Mouse (Mus musculus) forebrain, embryonic 12.5 days (tissue): ENCODE measurements at regions not wholly inside any gene's neighbourhood (a gene's known extent, or its start where the extent isn't known, plus 50 kb on each side); places are given as distances from the start of the nearest gene placed in this dataset.

Experiments used
- ATAC-seq: fragments of 200-750 bp; cut with Nextera tagmentation; 2 replicates; pipeline ENCODE4 v1.8.0; 2017; ENCODE audit warnings: moderate TSS enrichment; ENCODE audit not compliant: low FRiP score
- H3K27ac ChIP-seq: fragments of 300-500 bp; sonication (generic); 2 replicates; pipeline ENCODE4 v1.5.1; 2016; ENCODE audit warnings: mild to moderate bottlenecking
- H3K27me3 ChIP-seq: fragments of 300-500 bp; sonication (generic); 2 replicates; pipeline ENCODE4 v1.6.1; 2016; ENCODE audit warnings: mild to moderate bottlenecking
- H3K36me3 ChIP-seq: fragments of 300-500 bp; sonication (generic); replicated peaks from 2 replicates; pipeline ENCODE4 v1.6.1; 2016; ENCODE audit warnings: mild to moderate bottlenecking
- H3K4me1 ChIP-seq: fragments of 300-500 bp; sonication (generic); 2 replicates; pipeline ENCODE4 v1.6.1; 2016
- H3K4me2 ChIP-seq: fragments of 300-500 bp; sonication (generic); 2 replicates; pipeline ENCODE4 v1.6.1; 2016; ENCODE audit warnings: mild to moderate bottlenecking, moderate library complexity
- H3K4me3 ChIP-seq: fragments of 300-500 bp; sonication (generic); replicated peaks from 2 replicates; pipeline ENCODE4 v1.5.1; 2016; ENCODE audit warnings: mild to moderate bottlenecking
- H3K9ac ChIP-seq: fragments of 300-500 bp; sonication (generic); 2 replicates; pipeline ENCODE4 v1.6.1; 2016; ENCODE audit warnings: mild to moderate bottlenecking
- H3K9me3 ChIP-seq: fragments of 300-500 bp; sonication (generic); 2 replicates; pipeline ENCODE4 v1.6.1; 2016
- WGBS: fragments of 180-500 bp; shearing (Covaris S2); methylation state at CpG from one replicate; pipeline ENCODE4 v1.1.7; 2016; 5-methylcytosine and 5-hydroxymethylcytosine counted together

- Histone ChIP-seq H3K4me2 (no peak overlapping the region), H3K27me3 (no peaks in the 10 kb centered on the region), H3K36me3 (no peaks in the 10 kb centered on the region), H3K4me3 (no peak overlapping the region), H3K4me1 (peaks cover 7% of the 10 kb centered on the region; the same call in 1 of the 2 replicates), H3K9me3 (no peaks in the 10 kb centered on the region), H3K27ac (no peak overlapping the region), H3K9ac (no peak overlapping the region)
- ATAC-seq: no peak
- WGBS: 88% methylated on average over 7 of the region's 7 CpGs
Measured at GRCm38 (mm10) chr4:91094382-91094781, 306.2 kb downstream of the Elavl2 start.

GRCm38 (mm10) chr4:91093885-91094284 lies 306.7 kb downstream of the Elavl2 start:
- no peak overlapping the region for H3K4me3 ChIP-seq
- no peak overlapping the region for H3K4me2 ChIP-seq
- no peak for ATAC-seq
- WGBS: 84% methylated on average over 4 of the region's 4 CpGs
- H3K27me3 ChIP-seq: no peaks in the 10 kb centered on the region
- H3K27ac ChIP-seq: no peak overlapping the region
- H3K9me3 ChIP-seq: no peaks in the 10 kb centered on the region
- H3K36me3 ChIP-seq: no peaks in the 10 kb centered on the region
- H3K9ac ChIP-seq: no peak overlapping the region
- peaks cover 7% of the 10 kb centered on the region; the same call in 1 of the 2 replicates for H3K4me1 ChIP-seq

GRCm38 (mm10) chr4:91092323-91092722 lies 308.3 kb downstream of the Elavl2 start:
- Histone ChIP-seq H3K4me1 (peaks cover 7% of the 10 kb centered on the region; the same call in 1 of the 2 replicates), H3K9ac (no peak overlapping the region), H3K36me3 (no peaks in the 10 kb centered on the region), H3K4me2 (no peak overlapping the region), H3K27ac (peak overlapping the region; percentile 54), H3K9me3 (no peaks in the 10 kb centered on the region), H3K4me3 (no peak overlapping the region), H3K27me3 (no peaks in the 10 kb centered on the region)
- peak; percentile 83; the same call in 1 of the 2 replicates for ATAC-seq
- WGBS: 55% methylated on average over 8 of the region's 8 CpGs

GRCm38 (mm10) chr4:91091910-91092309 lies 308.7 kb downstream of the Elavl2 start:
- Histone ChIP-seq H3K36me3 (no peaks in the 10 kb centered on the region), H3K4me1 (peaks cover 7% of the 10 kb centered on the region; the same call in 1 of the 2 replicates), H3K27ac (peak overlapping the region; percentile 54), H3K9me3 (no peaks in the 10 kb centered on the region), H3K27me3 (no peaks in the 10 kb centered on the region), H3K4me3 (no peak overlapping the region), H3K4me2 (no peak overlapping the region), H3K9ac (no peak overlapping the region)
- 80% methylated on average over 3 of the region's 3 CpGs for WGBS
- no peak for ATAC-seq

- Histone ChIP-seq H3K27me3 (no peaks in the 10 kb centered on the region), H3K36me3 (no peaks in the 10 kb centered on the region), H3K4me2 (no peak overlapping the region), H3K4me1 (peaks cover 12% of the 10 kb centered on the region), H3K4me3 (no peak overlapping the region), H3K9me3 (no peaks in the 10 kb centered on the region), H3K27ac (no peak overlapping the region), H3K9ac (no peak overlapping the region)
- no peak for ATAC-seq
- WGBS: 63% methylated on average over 3 of the region's 3 CpGs
Measured at GRCm38 (mm10) chr4:91083950-91084349, 316.6 kb downstream of the Elavl2 start.

- 82% methylated on average over 4 of the region's 4 CpGs for WGBS
- H3K9ac ChIP-seq: no peak overlapping the region
- no peak overlapping the region for H3K4me2 ChIP-seq
- ATAC-seq: no peak
- H3K9me3 ChIP-seq: no peaks in the 10 kb centered on the region
- H3K36me3 ChIP-seq: no peaks in the 10 kb centered on the region
- no peaks in the 10 kb centered on the region for H3K27me3 ChIP-seq
- H3K4me1 ChIP-seq: peaks cover 12% of the 10 kb centered on the region
- H3K27ac ChIP-seq: peak overlapping the region; percentile 56
- H3K4me3 ChIP-seq: no peak overlapping the region
Measured at GRCm38 (mm10) chr4:91081447-91081846, 319.1 kb downstream of the Elavl2 start.

GRCm38 (mm10) chr4:91080620-91081441 lies 319.8 kb downstream of the Elavl2 start:
- Histone ChIP-seq H3K27ac (peak overlapping the region; percentile 56), H3K27me3 (no peaks in the 10 kb centered on the region), H3K4me1 (peaks cover 12% of the 10 kb centered on the region), H3K36me3 (no peaks in the 10 kb centered on the region), H3K9ac (no peak overlapping the region), H3K4me3 (no peak overlapping the region), H3K4me2 (no peak overlapping the region), H3K9me3 (no peaks in the 10 kb centered on the region)
- peak; percentile 85 for ATAC-seq
- 8% methylated on average over 10 of the region's 10 CpGs for WGBS

- H3K27me3 ChIP-seq: no peaks in the 10 kb centered on the region
- H3K36me3 ChIP-seq: no peaks in the 10 kb centered on the region
- H3K4me2 ChIP-seq: no peak overlapping the region
- H3K4me1 ChIP-seq: no peaks in the 10 kb centered on the region
- 92% methylated on average over 2 of the region's 2 CpGs for WGBS
- no peak overlapping the region for H3K4me3 ChIP-seq
- no peak overlapping the region for H3K27ac ChIP-seq
- H3K9me3 ChIP-seq: no peaks in the 10 kb centered on the region
- no peak overlapping the region for H3K9ac ChIP-seq
- no peak for ATAC-seq
Measured at GRCm38 (mm10) chr4:91071263-91071662, 329.3 kb downstream of the Elavl2 start.

- Histone ChIP-seq H3K9me3 (no peaks in the 10 kb centered on the region), H3K9ac (no peak overlapping the region), H3K36me3 (no peaks in the 10 kb centered on the region), H3K4me3 (no peak overlapping the region), H3K4me2 (no peak overlapping the region), H3K27ac (no peak overlapping the region), H3K4me1 (no peaks in the 10 kb centered on the region), H3K27me3 (no peaks in the 10 kb centered on the region)
- no peak for ATAC-seq
- WGBS: 79% methylated on average over 2 of the region's 2 CpGs
Measured at GRCm38 (mm10) chr4:91060933-91061332, 339.7 kb downstream of the Elavl2 start.

- Histone ChIP-seq H3K27me3 (no peaks in the 10 kb centered on the region), H3K9ac (no peak overlapping the region), H3K4me3 (no peak overlapping the region), H3K4me1 (no peaks in the 10 kb centered on the region), H3K9me3 (no peaks in the 10 kb centered on the region), H3K4me2 (no peak overlapping the region), H3K27ac (no peak overlapping the region), H3K36me3 (no peaks in the 10 kb centered on the region)
- ATAC-seq: no peak
- 83% methylated on average over 2 of the region's 2 CpGs for WGBS
Measured at GRCm38 (mm10) chr4:91051913-91052312, 348.7 kb downstream of the Elavl2 start.

GRCm38 (mm10) chr4:91029462-91029861 lies 371.1 kb downstream of the Elavl2 start:
- 89% methylated on average over 2 of the region's 2 CpGs for WGBS
- no peak for ATAC-seq
- Histone ChIP-seq H3K4me2 (no peak overlapping the region), H3K9ac (no peak overlapping the region), H3K4me1 (no peaks in the 10 kb centered on the region), H3K4me3 (no peak overlapping the region), H3K27ac (no peak overlapping the region), H3K27me3 (no peaks in the 10 kb centered on the region), H3K36me3 (no peaks in the 10 kb centered on the region), H3K9me3 (no peaks in the 10 kb centered on the region)

- no peak overlapping the region for H3K27ac ChIP-seq
- H3K27me3 ChIP-seq: no peaks in the 10 kb centered on the region
- no peaks in the 10 kb centered on the region for H3K4me1 ChIP-seq
- no peaks in the 10 kb centered on the region for H3K36me3 ChIP-seq
- H3K4me3 ChIP-seq: no peak overlapping the region
- ATAC-seq: no peak
- no peaks in the 10 kb centered on the region for H3K9me3 ChIP-seq
- 90% methylated on average over 6 of the region's 6 CpGs for WGBS
- H3K4me2 ChIP-seq: no peak overlapping the region
- no peak overlapping the region for H3K9ac ChIP-seq
Measured at GRCm38 (mm10) chr4:91028013-91028626, 372.5 kb downstream of the Elavl2 start.
